Mouse (Mus musculus): Measurements from ENCODE around the gene Dap3. TPM values are rescaled to one million over a fixed set of nuclear protein-coding genes. Genes with fewer than 3 reads are reported as not detected.
"Not testable (repeated sequence)": the region's sequence is repeated elsewhere in the genome, so short reads cannot be mapped to it uniquely, and the experiment has no call there.

The Dap3 gene
- polyA plus RNA-seq, 1 experiment from 2014 or later = 132 TPM

DNA sequence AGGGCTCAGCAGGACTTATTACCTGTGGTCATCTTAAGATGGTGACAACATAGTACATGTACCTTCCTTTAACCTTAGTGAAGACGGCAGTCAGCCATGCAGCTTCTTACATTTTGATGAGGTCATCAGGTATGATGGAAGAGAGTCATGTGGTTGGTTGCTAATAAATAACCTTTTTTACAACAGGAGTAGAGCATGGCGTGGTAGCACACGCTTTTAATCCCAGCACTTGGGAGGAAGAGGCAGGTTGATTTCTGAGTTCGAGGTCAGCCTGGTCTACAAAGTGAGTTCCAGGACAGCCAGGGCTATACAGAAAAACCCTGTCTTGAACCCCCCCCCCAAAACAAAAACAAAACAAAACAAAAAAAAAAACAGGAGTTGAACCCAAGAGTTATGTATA lies 68.4 kb downstream of the Dap3 start:
- not testable (repeated sequence) for H3K36me3 ChIP-seq (ENCODE audit: control insufficient read depth, insufficient read depth, low read length); H3K9me3 ChIP-seq (replicated peaks; ENCODE audit: control insufficient read depth, low read length); H3K27me3 ChIP-seq (ENCODE audit: control insufficient read depth, insufficient read depth, low read length); H3K4me1 ChIP-seq (ENCODE audit: control insufficient read depth, insufficient read depth, low read length); H3K9ac ChIP-seq (ENCODE audit: low read length); H3K4me2 ChIP-seq (ENCODE audit: low read depth, low read length); ATAC-seq (ENCODE audit: insufficient read depth, low FRiP score); H3K4me3 ChIP-seq (replicated peaks; ENCODE audit: low read length); H3K27ac ChIP-seq (ENCODE audit: low read length)
- 96% methylated on average over 4 of the region's 4 CpGs for WGBS

Other genes with a start within 250 kb of the Dap3 start
- gene Rit1, start 234.3 kb downstream of the Dap3 start, polyA plus RNA-seq (2015; fragmentation: Nextera tagmentation; extraction: Ambion mirVana) = 64.4 and 75.9 TPM in 2 replicates
- gene Syt11, start 176.0 kb downstream of the Dap3 start, polyA plus RNA-seq (2015; fragmentation: Nextera tagmentation; extraction: Ambion mirVana) = 20.3 and 21.7 TPM in 2 replicates
- 9.0 and 9.1 TPM in 2 replicates for gene Gon4l, start 116.0 kb downstream of the Dap3 start, polyA plus RNA-seq (2015; fragmentation: Nextera tagmentation; extraction: Ambion mirVana)
- gene Msto1, start 37.2 kb downstream of the Dap3 start, polyA plus RNA-seq (2015; fragmentation: Nextera tagmentation; extraction: Ambion mirVana) = 35.3 and 37.6 TPM in 2 replicates
- gene Ash1l, start 559 bp downstream of the Dap3 start, polyA plus RNA-seq (2015; fragmentation: Nextera tagmentation; extraction: Ambion mirVana) = 16.9 and 19.3 TPM in 2 replicates
- 19.2 and 22.8 TPM in 2 replicates for gene Rusc1, start 142.1 kb upstream of the Dap3 start, polyA plus RNA-seq (2015; fragmentation: Nextera tagmentation; extraction: Ambion mirVana)
- gene Gm43738, start 149.9 kb upstream of the Dap3 start, polyA plus RNA-seq (2015; fragmentation: Nextera tagmentation; extraction: Ambion mirVana) = not detected in 2 replicates
- gene Fdps, start 150.8 kb upstream of the Dap3 start, polyA plus RNA-seq (2015; fragmentation: Nextera tagmentation; extraction: Ambion mirVana) = 340 and 368 TPM in 2 replicates
- 14.3 and 22.0 TPM in 2 replicates for gene Pklr, start 185.0 kb upstream of the Dap3 start, polyA plus RNA-seq (2015; fragmentation: Nextera tagmentation; extraction: Ambion mirVana)
- 1.7 and 1.8 TPM in 2 replicates for gene Hcn3, start 209.0 kb upstream of the Dap3 start, polyA plus RNA-seq (2015; fragmentation: Nextera tagmentation; extraction: Ambion mirVana)
- gene Clk2, start 213.6 kb upstream of the Dap3 start, polyA plus RNA-seq (2015; fragmentation: Nextera tagmentation; extraction: Ambion mirVana) = 18.9 and 19.1 TPM in 2 replicates
- gene Scamp3, start 226.3 kb upstream of the Dap3 start, polyA plus RNA-seq (2015; fragmentation: Nextera tagmentation; extraction: Ambion mirVana) = 104 and 113 TPM in 2 replicates
- gene Fam189b, start 232.0 kb upstream of the Dap3 start, polyA plus RNA-seq (2015; fragmentation: Nextera tagmentation; extraction: Ambion mirVana) = 22.0 and 23.9 TPM in 2 replicates